Mouse (Mus musculus): Measurements from ENCODE around the gene Ap5s1.

Gene Ap5s1

GRCm38 (mm10) chr2:131223569-131223968 is 16.7 kb downstream of the Ap5s1 start:
- DNase-seq = no peak

GRCm38 (mm10) chr2:131225178-131225577 is 18.3 kb downstream of the Ap5s1 start:
- DNase-seq = peak; percentile 91

- peak; percentile 44 for DNase-seq
Measured at GRCm38 (mm10) chr2:131226669-131227068, 19.8 kb downstream of the Ap5s1 start.

GRCm38 (mm10) chr2:131227243-131227642 is 20.4 kb downstream of the Ap5s1 start:
- DNase-seq = no peak

- no peak for DNase-seq
Measured at GRCm38 (mm10) chr2:131232558-131232957, 25.7 kb downstream of the Ap5s1 start.

GRCm38 (mm10) chr2:131233307-131234126 is 26.6 kb downstream of the Ap5s1 start, which contains the start of gene Mavs:
Mavs (plus strand) TSS chr2:131234063.
- DNase-seq = peak; percentile 98

GRCm38 (mm10) chr2:131234127-131234650 is 27.3 kb downstream of the Ap5s1 start:
- DNase-seq = no peak

- peak; percentile 73 for DNase-seq
Measured at GRCm38 (mm10) chr2:131234970-131235635, 28.2 kb downstream of the Ap5s1 start.

GRCm38 (mm10) chr2:131242180-131242579 is 35.3 kb downstream of the Ap5s1 start:
- no peak for DNase-seq

- DNase-seq = no peak
Measured at GRCm38 (mm10) chr2:131242929-131243328, 36.1 kb downstream of the Ap5s1 start.

GRCm38 (mm10) chr2:131253681-131254328 is 46.9 kb downstream of the Ap5s1 start:
- DNase-seq = peak; percentile 74

GRCm38 (mm10) chr2:131254329-131254713 is 47.4 kb downstream of the Ap5s1 start:
- DNase-seq = peak; percentile 30

GRCm38 (mm10) chr2:131255738-131256137 is 48.9 kb downstream of the Ap5s1 start:
- DNase-seq = no peak

- no peak for DNase-seq
Measured at GRCm38 (mm10) chr2:131258693-131259092, 51.8 kb downstream of the Ap5s1 start.

- DNase-seq = no peak
Measured at GRCm38 (mm10) chr2:131260544-131261307, 53.8 kb downstream of the Ap5s1 start.

GRCm38 (mm10) chr2:131261481-131262212 is 54.8 kb downstream of the Ap5s1 start:
- no peak for DNase-seq

GRCm38 (mm10) chr2:131262213-131262672 is 55.4 kb downstream of the Ap5s1 start, which contains the start of gene Pank2:
Pank2 (plus strand) TSS chr2:131262495.
- peak; percentile 98 for DNase-seq

Measured in kidney, adult 11 months (tissue).